Mouse (Mus musculus) mature B cell (primary cell): Measurements from ENCODE around the gene Crlf3.
"Not testable (repeated sequence)": the region's sequence is repeated elsewhere in the genome, so short reads cannot be mapped to it uniquely, and the experiment has no call there.

Source experiments
- in situ Hi-C: fragments of 300-500 bp; cut with MboI; formaldehyde crosslinking; loops from 2 replicates; pipeline ENCODE4 v1.14.3; 2019

Gene Crlf3

GRCm38 (mm10) chr11:80066373-80066772, 14.4 kb downstream of the Crlf3 start:
- in situ Hi-C loops: not testable (repeated sequence)

- in situ Hi-C loops: no loop called here
Measured at GRCm38 (mm10) chr11:80062159-80062558, 18.6 kb downstream of the Crlf3 start.

- in situ Hi-C loops: no loop called here
Measured at GRCm38 (mm10) chr11:80056141-80056540, 24.6 kb downstream of the Crlf3 start.

GRCm38 (mm10) chr11:80054659-80055058, 26.1 kb downstream of the Crlf3 start:
- in situ Hi-C loops: no loop called here

GRCm38 (mm10) chr11:80053171-80053570, 27.6 kb downstream of the Crlf3 start:
- in situ Hi-C loops: no loop called here

GRCm38 (mm10) chr11:80052456-80052855, 28.3 kb downstream of the Crlf3 start:
- in situ Hi-C loops: no loop called here

GRCm38 (mm10) chr11:80050088-80050487, 30.7 kb downstream of the Crlf3 start:
- in situ Hi-C loops: no loop called here

GRCm38 (mm10) chr11:80046856-80047255, 33.9 kb downstream of the Crlf3 start:
- in situ Hi-C loops: no loop called here

GRCm38 (mm10) chr11:80043419-80043817, 37.4 kb downstream of the Crlf3 start:
- in situ Hi-C loops: no loop called here

GRCm38 (mm10) chr11:80042615-80043418, 38.0 kb downstream of the Crlf3 start:
- in situ Hi-C loops: no loop called here

GRCm38 (mm10) chr11:80037495-80037894, 43.3 kb downstream of the Crlf3 start:
- in situ Hi-C loops: no loop called here

- in situ Hi-C loops: no loop called here
Measured at GRCm38 (mm10) chr11:80021306-80021705, 59.5 kb downstream of the Crlf3 start.

- in situ Hi-C loops: no loop called here
Measured at GRCm38 (mm10) chr11:80019792-80020191, 61.0 kb downstream of the Crlf3 start.

GRCm38 (mm10) chr11:80016533-80016932, 64.3 kb downstream of the Crlf3 start:
- in situ Hi-C loops: not testable (repeated sequence)
